Mouse (Mus musculus): ENCODE measurements around the gene Sec24c. TPM values are rescaled to one million over a fixed set of nuclear protein-coding genes. Genes with fewer than 3 reads are reported as not detected.
"Not testable (repeated sequence)": the region's sequence is repeated elsewhere in the genome, so short reads cannot be mapped to it uniquely, and the experiment has no call there.

The Sec24c gene
- total RNA-seq, 2 experiments from 2014 or later, result 97.2 to 109 TPM

DNA sequence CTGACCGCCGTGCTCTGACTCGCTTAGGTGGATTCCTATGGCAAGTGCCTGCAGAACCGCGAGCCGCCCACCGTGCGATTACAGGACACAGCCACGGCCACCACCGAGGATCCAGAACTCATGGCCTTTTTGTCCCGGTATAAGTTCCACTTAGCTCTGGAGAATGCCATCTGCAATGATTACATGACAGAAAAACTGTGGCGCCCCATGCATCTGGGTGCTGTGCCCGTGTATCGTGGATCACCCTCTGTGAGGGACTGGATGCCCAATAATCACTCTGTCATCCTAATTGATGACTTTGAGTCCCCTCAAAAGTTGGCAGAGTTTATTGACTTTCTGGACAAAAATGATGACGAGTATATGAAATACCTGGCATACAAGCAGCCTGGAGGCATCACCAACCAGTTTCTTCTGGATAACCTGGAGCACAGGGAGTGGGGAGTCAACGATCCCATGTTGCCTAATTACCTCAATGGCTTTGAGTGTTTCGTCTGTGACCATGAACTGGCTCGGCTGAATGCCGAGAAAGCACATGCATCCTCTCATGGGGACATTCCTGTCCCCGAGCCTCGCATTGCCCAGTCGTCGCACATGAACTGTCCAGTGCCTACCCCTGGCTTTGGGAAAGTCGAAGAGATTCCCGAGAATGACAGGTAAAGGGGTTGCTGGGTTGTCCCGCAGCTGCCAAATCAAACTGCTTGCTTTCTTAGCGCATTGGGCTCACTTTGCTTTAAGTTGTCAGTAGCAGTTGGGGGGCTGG lies 21.8 kb downstream of the Sec24c start:
- peak in 1 of 2 experiments; percentile 21 for DNase-seq (ENCODE audit: low spot score in 2 of 2)

DNA sequence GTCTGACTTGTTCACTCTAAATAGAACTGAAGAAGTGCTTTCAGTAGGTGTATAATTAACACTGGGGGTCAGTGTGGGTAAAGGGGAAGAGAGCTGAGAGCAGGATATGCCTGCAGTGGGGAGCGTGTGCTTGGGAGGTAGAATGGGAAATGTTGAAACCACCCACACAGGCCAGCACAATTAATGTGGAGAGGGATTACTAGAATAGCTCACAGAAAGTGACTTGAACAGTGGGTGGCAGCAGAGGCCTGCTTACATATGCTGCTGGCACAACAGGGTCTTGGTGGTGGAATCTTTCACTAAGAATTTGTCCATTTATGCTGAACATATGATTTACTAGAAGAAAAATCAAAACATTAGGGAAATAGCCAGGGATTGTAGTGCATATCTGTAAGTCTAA lies 22.9 kb downstream of the Sec24c start:
- DNase-seq (ENCODE audit: low spot score in 2 of 2), result peak in 1 of 2 experiments; percentile 87

DNA sequence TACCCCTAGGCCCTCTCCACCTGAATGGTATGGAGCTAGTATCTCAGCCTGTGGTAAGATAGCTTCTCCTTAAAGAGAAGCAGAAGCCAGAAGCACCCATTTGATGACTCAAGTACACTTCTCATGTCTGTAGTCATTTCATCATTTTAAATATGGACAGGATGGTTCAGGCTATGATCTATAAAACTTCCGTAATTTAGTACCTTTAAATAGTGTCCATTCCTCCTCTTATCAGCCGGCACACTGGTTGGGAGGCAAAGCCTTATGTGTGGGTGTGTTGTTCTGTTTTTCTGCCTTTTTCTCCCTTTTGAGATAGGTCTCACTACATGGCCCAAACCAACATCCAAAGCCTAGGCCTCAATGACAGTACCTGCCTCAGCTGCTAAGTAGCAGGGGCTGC lies 24.4 kb downstream of the Sec24c start:
- no peak for DNase-seq (ENCODE audit: low spot score in 2 of 2)

DNA sequence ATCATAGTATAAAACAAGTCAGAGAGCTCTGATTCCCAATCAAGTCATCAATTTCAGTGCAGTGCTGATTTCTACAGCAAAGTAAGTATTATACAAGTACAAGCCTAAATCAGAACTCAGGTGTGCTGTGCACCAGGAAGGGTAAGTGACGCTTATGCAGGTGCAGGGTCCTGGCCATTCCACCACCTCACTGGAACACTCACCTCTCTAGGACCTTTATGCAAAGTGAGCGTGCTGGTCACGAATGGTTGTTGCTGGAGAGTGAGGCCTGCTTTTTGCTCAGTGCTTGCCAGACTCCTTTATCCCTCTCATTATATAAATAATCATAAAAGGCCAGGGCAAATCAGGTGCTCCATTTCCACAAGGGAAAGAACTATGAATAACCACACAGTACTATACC lies 26.3 kb downstream of the Sec24c start:
- no peak for DNase-seq (ENCODE audit: low spot score in 2 of 2)

DNA sequence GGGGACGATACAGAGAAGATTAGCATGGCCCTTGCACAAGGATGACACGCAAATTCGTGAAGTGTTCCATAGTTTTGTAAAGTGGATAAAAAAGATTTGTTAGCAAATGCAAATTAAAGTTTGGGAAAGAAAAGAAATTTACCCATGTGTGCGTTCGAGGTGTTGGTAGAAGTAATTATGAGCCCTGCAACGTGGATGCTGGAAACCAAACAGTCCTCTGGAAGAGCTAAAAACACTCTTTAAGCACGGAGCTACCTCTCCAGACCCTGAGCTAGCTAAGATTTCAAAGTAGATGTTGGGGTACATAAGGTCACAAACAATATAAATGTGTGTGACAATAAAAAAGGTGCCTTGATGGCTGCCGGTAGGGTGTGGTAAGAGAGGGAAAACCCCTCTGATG lies 27.4 kb downstream of the Sec24c start:
- no peak for DNase-seq (ENCODE audit: low spot score in 2 of 2)

DNA sequence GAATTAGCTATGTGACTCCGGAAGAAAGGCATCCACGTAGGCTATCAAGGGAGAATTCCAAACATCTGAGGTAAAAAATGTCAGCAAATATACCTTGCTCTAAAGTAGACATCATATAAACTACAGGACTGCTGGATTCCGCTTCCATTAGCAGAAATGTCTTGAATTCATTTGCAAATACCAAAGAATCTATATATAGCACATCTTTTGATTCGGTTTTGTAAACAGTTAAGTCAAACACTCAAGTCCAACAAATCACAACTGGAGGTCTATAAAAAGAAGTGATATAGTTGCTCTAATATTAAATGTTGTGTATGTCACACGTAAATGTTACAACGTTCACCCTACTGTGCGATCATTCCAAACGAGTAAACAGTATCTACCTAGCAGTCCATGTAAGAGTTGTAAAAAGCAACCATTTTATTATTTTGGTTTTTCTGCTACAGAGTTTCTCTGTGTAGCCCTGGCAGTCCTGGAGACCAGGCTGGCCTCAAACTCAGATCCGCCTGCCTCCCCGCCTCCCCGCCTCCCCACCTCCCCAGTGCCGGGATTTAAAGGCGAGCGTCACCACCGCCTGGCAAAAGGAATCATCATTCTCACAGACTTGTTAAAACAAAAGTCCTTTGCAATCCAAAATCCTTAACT lies 28.1 kb downstream of the Sec24c start:
- DNase-seq (ENCODE audit: low spot score in 2 of 2), result no peak

DNA sequence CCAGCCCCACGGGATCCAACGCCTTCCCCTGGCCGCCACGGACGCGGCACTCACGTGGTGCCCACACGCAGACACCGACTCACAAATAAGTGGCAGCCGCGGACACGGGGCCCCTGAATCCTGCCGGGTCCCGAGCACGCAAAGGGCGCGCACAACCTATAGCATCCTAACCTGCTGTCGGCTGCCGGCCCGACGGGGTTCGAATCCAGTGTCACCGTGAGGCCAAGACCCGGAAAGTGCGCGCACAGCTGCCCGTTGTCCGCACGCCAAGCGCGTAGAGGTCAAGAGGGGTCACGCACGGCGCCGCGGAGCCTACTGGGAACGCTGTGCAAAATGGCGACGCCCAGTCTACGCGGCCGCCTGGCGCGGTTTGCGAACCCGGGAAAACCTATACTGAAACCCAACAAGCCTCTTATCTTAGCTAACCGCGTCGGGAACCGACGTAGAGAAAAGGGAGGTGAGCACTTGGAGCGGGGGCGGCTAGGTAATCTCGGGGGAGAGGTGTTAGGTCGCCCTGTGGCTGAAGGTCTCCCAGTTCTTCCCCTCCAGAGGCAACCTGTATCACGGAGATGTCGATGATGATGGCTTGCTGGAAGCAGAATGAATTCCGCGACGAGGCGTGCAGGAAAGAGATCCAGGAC lies 28.8 kb downstream of the Sec24c start, which contains the start of gene Chchd1:
Chchd1 (plus strand) TSS at position 266 of the 641 bp plus-strand sequence.
- DNase-seq (ENCODE audit: low spot score in 2 of 2), result peak; percentile 84 to 95

DNA sequence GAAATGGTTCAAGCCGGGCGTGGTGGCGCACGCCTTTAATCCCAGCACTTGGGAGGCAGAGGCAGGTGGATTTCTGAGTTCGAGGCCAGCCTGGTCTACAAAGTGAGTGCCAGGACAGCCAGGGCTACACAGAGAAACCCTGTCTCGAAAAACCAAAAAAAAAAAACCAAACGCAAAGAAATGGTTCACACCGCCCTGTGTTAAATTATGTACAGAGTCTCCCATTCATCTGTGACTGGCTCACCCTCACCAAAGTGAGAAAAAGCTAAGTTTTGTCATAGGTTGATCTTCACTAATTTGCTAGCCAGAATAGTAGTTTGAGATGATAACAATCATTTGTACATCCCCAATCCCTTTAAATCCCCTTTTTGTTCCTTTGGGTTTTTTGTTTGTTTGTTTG lies 29.4 kb downstream of the Sec24c start:
- DNase-seq (ENCODE audit: low spot score in 2 of 2), result not testable (repeated sequence)

DNA sequence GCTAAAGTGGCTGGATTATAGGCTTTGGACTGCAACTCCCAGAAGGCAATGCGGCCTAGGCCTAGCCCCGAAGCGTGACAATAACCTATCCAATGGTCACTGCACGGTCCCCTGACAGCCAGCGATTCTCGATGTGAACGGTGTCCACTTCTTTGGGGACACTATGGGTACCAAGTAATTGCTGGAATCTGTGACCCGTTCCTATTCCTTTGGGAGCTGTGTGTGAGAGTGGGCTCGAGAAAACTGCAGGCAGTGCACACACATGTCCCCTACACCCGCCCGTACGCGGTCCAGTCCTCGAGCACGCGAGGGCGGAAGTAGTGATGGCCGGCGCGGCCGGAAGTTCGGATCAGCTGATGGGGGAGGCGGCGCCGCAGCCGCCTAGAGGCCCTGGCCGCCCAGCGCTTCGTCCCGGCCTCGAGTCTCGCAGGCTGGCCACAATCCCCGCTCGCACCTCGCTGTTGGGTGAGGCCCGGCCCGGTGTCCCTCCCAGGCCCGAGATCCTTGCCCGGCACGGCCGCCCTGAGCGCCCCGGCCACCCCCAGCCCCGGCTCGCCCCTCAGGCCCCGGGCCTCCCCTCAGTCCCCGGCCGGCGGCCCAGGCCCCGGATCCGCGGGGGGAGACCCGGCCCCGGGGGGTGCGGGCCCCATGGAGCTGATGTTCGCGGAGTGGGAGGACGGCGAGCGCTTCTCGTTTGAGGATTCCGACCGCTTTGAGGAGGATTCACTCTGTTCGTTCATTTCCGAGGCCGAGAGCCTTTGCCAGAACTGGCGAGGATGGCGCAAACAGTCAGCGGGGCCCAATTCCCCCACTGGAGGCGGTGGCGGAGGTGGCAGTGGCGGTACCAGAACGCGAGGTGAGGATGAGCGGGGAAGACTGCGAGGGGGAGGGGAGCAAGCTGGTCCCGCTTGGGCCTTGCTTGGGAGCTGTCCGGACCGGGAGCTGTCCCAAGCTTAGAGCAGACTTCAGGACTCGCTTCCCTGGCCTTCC lies 33.4 kb downstream of the Sec24c start, which contains the start of gene Zswim8:
Zswim8 (plus strand) TSS at position 352 of the 990 bp plus-strand sequence.
- DNase-seq (ENCODE audit: low spot score in 2 of 2), result peak; percentile 90 to 95

DNA sequence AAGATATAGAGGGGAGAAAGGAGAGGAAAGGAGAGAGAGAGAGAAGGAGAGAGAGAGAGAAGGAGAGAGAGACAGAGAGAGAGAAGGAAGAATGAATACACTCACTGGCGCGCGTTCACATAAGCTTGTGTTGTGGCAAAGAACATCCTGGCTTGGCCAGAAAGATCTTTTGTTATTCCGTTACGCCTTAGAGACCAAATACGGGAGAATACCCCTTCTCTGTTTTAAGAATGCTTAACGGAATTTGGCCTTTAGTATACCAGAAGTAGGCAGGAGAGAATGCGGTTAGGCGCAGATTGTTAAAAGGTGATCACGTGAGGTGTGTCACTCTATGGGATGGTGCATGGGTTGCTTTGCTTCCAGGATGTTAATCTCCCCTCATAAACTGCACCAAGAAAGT lies 34.1 kb downstream of the Sec24c start:
- DNase-seq (ENCODE audit: low spot score in 2 of 2), result no peak

DNA sequence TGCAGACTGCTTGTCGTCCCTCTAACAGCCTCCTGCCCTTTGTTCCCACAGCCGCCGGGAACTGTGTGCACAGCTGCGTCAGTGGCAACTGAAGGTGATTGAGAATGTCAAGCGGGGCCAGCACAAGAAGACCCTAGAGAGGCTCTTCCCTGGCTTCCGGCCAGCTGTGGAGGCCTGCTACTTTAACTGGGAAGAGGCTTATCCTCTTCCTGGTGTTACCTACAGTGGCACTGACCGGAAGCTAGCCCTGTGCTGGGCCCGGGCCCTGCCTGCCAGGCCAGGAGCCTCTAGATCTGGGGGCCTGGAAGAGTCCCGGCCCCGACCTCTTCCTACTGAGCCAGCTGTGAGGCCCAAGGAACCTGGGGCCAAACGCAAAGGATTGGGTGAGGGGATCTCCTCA lies 39.7 kb downstream of the Sec24c start:
- no peak for DNase-seq (ENCODE audit: low spot score in 2 of 2)

DNA sequence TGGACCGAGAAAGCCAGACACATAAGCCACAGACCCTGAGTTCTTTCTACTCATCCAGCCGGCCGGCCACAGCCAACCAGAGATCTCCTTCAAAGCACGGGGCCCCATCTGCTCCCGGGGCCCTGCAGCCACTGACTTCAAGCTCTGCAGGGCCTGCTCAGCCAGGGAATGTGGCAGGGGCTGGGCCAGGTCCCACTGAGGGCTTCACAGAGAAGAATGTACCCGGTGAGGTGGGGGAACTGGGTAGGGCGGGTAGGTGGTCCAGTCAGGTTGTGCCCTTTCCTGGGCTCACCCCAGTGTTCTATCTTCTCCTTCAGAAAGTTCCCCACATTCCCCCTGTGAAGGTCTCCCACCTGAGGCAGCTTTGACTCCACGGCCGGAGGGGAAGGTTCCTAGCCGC lies 44.3 kb downstream of the Sec24c start:
- DNase-seq (ENCODE audit: low spot score in 2 of 2), result no peak

DNA sequence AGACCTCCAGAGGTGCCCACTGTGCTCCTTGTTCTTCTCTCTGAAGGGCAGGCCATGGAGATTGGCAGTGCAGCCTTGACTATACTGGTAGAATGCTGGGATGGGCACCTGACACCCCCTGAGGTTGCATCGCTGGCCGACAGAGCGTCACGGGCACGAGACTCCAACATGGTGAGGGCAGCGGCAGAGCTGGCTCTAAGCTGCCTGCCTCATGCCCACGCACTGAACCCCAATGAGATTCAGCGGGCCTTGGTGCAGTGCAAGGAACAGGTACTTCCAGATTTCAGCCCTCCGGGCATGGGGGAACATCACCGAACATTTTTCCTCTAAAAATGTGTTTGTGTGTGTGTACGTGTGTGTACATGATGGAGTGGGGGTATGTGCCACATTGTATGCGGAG lies 45.7 kb downstream of the Sec24c start:
- DNase-seq (ENCODE audit: low spot score in 2 of 2), result no peak

DNA sequence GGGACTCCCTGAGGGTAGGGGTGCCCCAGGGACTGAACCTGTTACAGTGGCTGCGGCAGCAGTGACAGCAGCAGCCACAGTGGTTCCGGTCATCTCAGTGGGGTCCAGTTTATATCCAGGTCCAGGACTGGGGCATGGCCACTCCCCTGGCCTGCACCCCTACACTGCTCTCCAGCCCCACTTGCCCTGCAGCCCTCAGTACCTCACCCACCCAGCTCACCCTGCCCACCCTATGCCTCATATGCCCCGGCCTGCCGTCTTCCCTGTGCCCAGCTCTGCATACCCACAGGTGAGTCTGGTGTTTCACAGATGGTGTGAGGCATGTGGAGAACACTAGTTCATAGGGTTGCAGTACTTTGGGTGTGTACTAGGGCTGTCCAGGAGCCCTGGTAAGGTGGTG lies 47.3 kb downstream of the Sec24c start:
- DNase-seq (ENCODE audit: low spot score in 2 of 2), result no peak

DNA sequence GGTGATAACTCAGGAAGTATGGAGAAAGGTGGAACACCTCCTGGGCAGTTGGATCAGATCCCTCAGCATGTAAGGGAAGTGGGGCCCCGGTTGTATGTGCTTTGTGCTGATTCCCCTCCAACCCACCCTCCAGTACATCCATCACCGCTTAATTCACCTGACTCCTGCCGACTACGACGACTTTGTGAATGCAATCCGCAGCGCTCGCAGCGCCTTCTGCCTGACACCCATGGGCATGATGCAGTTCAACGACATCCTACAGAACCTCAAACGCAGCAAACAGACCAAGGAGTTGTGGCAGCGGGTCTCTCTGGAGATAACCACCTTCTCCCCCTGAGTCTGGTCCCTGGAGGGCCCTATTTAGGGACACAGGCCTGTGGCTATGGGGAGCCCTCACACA lies 48.9 kb downstream of the Sec24c start:
- DNase-seq (ENCODE audit: low spot score in 2 of 2), result no peak

DNA sequence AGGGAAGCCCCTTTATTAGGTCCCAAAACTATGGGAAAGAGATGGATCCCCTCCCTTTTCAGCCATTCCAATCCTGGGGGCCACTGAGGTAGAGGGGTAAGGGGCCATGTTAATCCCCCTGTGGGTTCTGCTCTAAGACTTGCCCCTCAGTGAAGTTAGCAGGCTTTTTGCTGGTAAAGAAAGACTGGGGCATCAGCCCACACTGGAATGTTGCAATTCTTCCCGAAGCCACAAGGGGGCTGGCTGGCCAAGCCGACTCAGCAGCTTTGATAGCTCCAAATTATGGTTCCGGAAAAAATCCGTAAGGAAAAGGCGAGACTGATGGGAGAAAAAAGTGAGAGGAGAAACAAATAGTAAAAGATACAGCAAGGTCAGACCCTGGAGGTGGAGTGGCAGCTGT lies 49.9 kb downstream of the Sec24c start:
- DNase-seq (ENCODE audit: low spot score in 2 of 2), result peak; percentile 53 to 84

DNA sequence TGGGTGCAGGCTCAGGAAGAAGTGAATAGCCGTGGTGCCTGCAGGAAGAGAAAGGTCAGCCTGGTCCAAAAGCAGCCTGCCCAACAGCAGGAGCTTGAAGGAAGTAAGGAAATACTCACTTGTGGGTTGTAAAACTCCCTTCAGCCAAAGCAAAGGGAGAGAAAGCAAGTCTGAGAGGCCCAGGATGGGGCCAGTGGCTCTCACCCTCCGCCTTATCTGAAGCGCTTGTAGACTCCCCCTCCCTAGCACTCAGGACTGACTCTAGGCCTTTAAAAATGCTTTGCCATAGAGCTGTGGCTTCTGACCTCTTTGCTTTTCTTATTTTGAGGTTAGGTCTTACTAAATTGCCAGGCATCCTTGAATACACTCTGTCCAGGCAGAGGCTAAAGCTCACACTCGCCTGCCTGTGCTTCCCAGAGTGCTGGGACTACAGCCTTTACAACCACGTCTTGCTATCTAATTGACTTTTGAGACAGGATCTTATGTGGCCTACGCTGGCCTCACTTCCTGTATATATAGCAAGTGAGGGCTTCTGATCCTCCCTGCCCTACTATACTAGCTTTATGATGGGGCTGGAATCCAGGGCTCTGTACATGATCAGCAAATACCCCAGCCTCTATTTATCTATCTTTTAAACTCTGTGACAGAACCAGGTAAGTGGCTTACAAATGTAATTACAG lies 51.7 kb downstream of the Sec24c start:
- no peak for DNase-seq (ENCODE audit: low spot score in 2 of 2)

DNA sequence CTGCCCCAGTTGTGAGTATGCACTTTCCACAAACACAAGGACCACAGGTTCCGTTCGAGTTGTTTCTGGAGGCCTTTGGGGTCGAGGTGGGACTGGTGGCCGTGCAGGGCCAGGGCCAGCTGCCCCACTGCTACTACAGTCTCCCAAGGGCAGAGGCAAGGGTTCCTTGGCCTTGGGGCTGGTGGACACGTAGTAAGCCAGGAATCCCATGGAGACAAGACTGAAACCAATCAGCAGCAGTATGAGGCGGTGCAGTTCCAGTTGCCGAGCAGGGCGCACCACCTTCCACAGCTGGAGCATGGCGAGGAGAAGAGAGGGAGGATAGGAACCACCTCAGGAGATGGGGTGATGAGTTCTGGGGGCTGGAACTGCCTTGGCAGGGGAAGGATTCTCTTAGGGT lies 55.8 kb downstream of the Sec24c start:
- DNase-seq (ENCODE audit: low spot score in 2 of 2), result no peak

DNA sequence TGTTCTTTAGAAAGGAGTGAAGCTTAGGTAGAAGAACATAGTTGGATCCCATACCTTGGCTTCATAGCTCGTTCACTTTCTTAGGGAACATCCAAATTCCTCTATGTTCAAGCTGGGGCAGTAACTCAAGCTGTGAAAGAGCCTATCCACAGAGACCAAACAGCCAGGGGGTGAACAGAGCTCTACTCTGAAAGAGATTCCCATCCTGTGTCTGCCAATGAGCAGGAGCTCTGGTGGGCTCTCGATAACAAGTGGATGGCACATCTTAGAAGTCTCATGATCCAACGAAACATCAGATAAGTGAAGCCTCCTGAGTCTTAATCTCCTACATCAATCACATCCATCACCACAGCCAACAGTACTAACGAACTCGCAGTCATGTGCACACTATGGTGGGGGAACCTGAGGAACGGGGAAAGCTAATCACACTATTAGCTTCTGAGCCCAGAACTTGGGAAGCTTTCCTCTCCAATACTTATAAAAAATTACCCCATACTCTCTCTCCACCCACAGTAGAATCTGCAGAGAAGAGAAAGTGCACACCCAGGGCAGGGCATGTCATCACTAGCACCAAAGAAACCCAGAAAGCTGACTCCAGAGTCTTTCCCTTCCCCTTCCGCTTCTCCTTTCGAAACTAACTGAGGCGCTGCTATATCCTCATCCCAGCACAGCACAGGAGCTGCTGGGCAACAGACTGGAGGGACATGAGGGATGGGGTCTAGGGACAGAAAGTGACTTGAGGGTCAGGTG lies 56.9 kb downstream of the Sec24c start:
- no peak for DNase-seq (ENCODE audit: low spot score in 2 of 2)
